Mouse (Mus musculus) gastrocnemius, postnatal 36 days (tissue): ENCODE data around the gene Kcnab3. TPM values are rescaled to one million over a fixed set of nuclear protein-coding genes. Genes with fewer than 3 reads are reported as not detected.
A peak's percentile ranks its signal among the peaks of the same experiment; 100 is the strongest.

ENCODE experiments used
- DNase-seq, 2 experiments: peaks; one replicate each; pipeline ENCODE4 v3.0.0; 2022
- intact Hi-C: fragments of 180-260 bp; cut with DNase I; formaldehyde crosslinking; loops from one replicate; pipeline ENCODE4 v1.15.1; 2025
- total RNA-seq, 2 experiments: library from RNA; stranded (reverse); gene quantifications; 2 replicates each; pipeline ENCODE4 v1.2.3; 2021

Kcnab3 gene
- total RNA-seq, 2 experiments from 2014 or later, result 0.10 TPM; not detected in 1

GRCm38 (mm10) chr11:69368356-69369214, 42.5 kb downstream of the Kcnab3 start:
- peak in 1 of 2 experiments; percentile 39 for DNase-seq
- intact Hi-C loops, result loop anchor here (5.0 kb wide), 1 partner anchor 46 kb away; the partner anchor contains the start of genes Cntrob and Trappc1

GRCm38 (mm10) chr11:69369215-69369989, 43.3 kb downstream of the Kcnab3 start, which contains the start of gene Chd3:
TSS of gene Chd3 (minus strand) at chr11:69369406.
- no peak for DNase-seq
- intact Hi-C loops, result loop anchor here (5.0 kb wide), 1 partner anchor 47 kb away; the partner anchor contains the start of genes Cntrob and Trappc1

DNA sequence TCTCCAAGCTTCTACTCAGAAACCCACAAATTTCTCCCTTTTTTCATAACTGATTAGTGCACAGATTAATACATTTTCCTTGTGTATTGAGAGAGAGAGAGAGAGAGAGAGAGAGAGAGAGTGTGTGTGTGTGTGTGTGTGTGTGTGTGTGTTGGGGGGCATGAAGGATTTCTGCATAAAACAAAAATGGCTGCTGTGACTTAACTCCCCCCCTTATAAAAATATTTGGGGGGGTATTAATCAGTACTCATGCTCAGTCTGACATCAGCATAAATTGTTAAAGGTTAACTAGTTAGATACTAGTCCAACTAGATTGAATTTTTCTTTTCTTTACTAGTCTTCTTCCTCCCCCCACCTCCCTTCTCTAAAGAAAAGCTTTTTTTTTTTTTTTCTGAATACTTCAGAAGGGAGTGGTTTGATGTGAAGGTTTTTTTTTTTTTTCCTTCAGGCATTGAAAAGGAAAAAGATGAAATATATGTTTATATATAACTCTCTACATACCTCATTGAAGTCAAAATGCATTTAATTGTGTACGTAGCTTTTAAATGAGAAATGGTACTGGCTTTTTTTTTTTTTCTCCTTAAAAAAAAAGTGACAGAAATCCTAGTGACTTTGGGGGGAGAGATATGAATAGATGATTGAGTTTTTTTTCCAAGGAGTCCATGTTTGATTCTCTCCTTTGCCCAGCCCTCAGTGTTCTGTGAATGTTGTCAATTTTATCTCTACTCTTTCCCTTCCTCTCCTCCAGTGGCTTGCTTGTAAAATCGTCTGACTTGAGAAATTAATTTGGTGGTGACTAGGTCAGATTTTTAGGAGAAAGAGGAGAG, 44.1 kb downstream of the Kcnab3 start:
- DNase-seq, result no peak
- intact Hi-C loops, result loop anchor here (5.0 kb wide), 1 partner anchor 48 kb away; the partner anchor contains the start of genes Cntrob and Trappc1

- intact Hi-C loops, result no loop called here
- DNase-seq, result no peak
Observed at GRCm38 (mm10) chr11:69370817-69371215, 44.8 kb downstream of the Kcnab3 start.

- intact Hi-C loops, result no loop called here
- no peak for DNase-seq
Observed at GRCm38 (mm10) chr11:69371601-69372000, 45.5 kb downstream of the Kcnab3 start.

DNA sequence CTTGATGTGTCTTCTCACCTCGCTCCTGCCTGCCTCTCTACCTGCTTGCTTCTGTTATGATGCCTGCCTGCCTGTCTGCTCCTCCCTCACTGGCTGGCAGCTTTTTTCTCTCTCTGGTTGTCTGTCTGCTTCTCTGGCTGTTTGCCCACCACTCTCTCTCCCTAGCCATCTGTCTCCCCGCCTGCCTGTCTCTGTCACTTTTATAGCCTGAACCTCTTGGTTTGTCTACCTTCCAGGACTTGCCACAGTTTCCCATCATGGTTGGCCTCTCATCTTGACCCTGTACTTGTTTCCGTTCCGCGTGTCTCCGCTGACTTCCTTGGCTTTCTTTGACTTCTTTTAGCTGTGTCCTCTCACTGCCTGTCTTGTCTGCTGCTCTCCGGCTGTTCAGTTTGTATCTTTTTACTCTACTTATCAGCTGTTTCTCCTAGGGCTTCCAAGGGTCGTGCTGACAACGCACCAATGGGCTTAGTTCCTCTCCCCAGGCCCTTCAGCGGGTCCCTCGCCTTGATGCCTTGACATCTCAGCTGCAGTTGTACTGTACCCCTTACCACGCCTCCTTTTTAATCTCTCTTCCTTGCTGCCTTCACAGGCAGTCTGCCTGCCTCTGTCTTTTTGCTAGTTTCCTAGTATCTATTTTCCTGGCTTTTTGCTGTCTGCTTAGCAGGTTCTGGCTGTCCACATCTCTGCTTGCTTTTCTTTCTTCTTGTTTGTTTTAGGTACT, 46.2 kb downstream of the Kcnab3 start:
- intact Hi-C loops, result no loop called here
- no peak for DNase-seq

GRCm38 (mm10) chr11:69372780-69373170, 46.7 kb downstream of the Kcnab3 start:
- DNase-seq, result no peak
- intact Hi-C loops, result no loop called here

DNA sequence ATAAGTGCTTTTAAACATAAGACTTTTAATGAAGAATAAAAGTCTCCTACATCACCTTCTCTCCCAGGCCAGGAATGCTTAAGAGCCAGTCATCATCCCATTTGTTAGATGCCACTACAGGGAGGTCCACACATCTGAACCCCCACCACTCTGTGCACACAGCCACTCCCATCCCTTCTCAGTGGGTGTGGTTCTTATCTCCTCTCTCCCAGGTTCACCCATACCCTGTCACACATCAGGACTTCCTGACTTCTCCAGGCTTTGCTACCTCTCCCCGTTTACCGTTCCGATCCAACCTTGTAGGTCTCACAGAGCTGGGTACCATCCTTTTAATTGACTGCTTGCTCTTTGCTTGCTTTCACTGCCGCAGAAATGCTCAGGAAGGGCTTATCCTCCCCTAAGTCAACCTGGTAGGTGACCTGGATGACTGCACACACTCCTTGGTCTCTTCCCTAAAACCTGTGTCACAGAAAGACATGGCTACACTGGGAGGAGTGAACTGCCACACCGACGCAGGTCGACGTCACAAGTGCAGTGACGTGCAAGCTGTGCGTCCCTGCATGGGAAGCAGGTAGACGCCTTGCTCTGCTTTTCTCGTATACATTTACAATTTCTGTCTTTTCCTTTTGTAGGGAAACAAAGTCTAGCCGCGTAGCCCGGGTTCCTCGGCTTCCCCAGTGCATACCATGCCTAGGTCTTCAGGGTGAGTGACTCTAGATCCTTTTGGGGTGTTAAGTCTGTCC, 47.3 kb downstream of the Kcnab3 start:
- DNase-seq, result no peak
- intact Hi-C loops, result no loop called here

DNA sequence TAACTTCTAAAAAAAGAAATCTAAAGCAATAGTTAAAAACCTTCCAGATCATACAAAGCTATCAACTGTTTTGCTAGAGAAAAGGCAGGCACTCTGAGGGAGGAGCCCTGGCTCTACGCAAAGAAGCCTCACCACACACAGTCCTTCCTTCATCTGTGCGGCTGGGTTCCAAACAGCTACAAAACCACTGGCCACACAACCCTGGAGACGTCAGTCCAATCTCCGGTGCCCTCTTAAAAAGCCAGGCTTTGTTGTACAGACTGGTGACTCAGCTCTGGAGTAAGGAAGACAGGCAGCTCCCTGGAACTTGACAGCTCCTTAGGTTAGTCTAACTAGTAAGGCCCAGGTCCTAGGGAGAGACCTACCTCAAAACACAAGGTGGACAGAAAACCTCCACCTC, 49.6 kb downstream of the Kcnab3 start:
- no peak for DNase-seq
- intact Hi-C loops, result no loop called here

DNA sequence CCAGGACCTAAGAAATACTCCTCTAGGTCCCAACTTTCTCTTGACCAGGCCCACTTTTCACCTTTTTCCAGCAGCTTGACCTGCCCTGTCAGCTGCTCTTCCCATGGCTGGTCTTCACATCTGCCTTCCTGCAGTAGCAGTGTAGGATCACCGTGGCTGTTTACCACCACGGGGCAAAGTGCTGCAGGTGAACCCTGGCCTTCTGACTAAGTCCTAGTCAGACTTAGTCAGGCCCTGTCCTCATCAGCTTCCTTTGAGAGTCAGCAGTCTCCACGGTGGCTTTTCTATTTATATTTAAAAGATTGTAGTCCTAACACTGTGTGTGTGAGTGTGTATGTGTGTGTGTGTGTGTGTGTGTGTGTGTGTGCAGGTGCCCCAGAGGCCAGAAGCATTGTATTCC, 51.7 kb downstream of the Kcnab3 start:
- intact Hi-C loops, result no loop called here
- no peak for DNase-seq

DNA sequence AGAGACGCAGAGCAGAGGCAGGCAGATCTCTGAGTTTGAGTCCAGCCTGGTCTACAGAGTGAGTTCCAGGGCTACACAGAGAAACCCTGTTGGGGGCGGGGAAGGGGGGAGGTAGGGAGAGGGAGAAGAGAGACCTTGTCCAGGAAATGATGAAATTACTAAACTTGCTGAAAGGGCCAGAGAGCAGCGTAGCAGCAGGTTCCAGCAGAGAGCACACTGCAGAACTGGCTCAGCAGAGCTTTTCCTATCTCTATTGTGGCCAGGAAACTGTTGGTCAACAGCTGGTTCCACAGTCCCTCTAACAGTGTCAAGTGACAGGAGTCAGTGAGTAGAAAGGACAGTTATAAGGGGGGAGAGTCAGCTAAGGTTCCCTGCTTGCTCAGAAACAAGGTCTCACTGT, 53.5 kb downstream of the Kcnab3 start:
- DNase-seq, result no peak
- intact Hi-C loops, result no loop called here

GRCm38 (mm10) chr11:69381356-69381755, 55.3 kb downstream of the Kcnab3 start:
- no peak for DNase-seq

More at GRCm38 (mm10) chr11:69381356-69381755, 55.3 kb downstream of the Kcnab3 start:
- intact Hi-C loops, result no loop called here

Other genes starting within 250 kb of the Kcnab3 start
- 10 to 100 TPM; 26.7 to 38.1 TPM for gene Vamp2, start 237.8 kb upstream of the Kcnab3 start, total RNA-seq
- gene Per1, start 231.0 kb upstream of the Kcnab3 start, total RNA-seq, result 10 to 100 TPM; 60.9 to 89.0 TPM
- gene Hes7, start 205.9 kb upstream of the Kcnab3 start, total RNA-seq, result not detected
- gene 9130213A22Rik, start 203.7 kb upstream of the Kcnab3 start, total RNA-seq, result not detected
- not detected for gene Aloxe3, start 200.4 kb upstream of the Kcnab3 start, total RNA-seq
- not detected for gene Alox12b, start 169.3 kb upstream of the Kcnab3 start, total RNA-seq
- not detected for gene Alox8, start 128.4 kb upstream of the Kcnab3 start, total RNA-seq
- not detected for gene Gucy2e, start 89.2 kb upstream of the Kcnab3 start, total RNA-seq
- gene Cntrob, start 2.5 kb upstream of the Kcnab3 start, total RNA-seq, result 1 to 10 TPM; 1.4 TPM
- 10 to 100 TPM; 40.1 to 41.8 TPM for gene Trappc1, start 2.3 kb upstream of the Kcnab3 start, total RNA-seq
- gene Rnf227, start 14.2 kb downstream of the Kcnab3 start, total RNA-seq, result under 1 TPM; 0.12 to 0.26 TPM
- gene Chd3, start 43.1 kb downstream of the Kcnab3 start, total RNA-seq, result 10 to 100 TPM in 1 of 2 experiments, 1 to 10 TPM in 1; 7.6 to 11.2 TPM
- gene Naa38, start 69.2 kb downstream of the Kcnab3 start, total RNA-seq, result 10 to 100 TPM; 58.8 to 67.0 TPM
- 10 to 100 TPM; 24.6 to 26.2 TPM for gene Cyb5d1, start 69.4 kb downstream of the Kcnab3 start, total RNA-seq
- 1 to 10 TPM; 6.3 to 7.9 TPM for gene Tmem88, start 72.0 kb downstream of the Kcnab3 start, total RNA-seq
- gene Kdm6b, start 87.4 kb downstream of the Kcnab3 start, total RNA-seq, result 10 to 100 TPM; 23.0 to 27.2 TPM
- under 1 TPM; 0.13 to 0.27 TPM for gene Dnah2, start 222.9 kb downstream of the Kcnab3 start, total RNA-seq
- gene Efnb3, start 233.9 kb downstream of the Kcnab3 start, total RNA-seq, result under 1 TPM; 0.23 to 0.62 TPM